10 mouse cellular contexts compared by ENCODE assay signal in the genomic region with DNA sequence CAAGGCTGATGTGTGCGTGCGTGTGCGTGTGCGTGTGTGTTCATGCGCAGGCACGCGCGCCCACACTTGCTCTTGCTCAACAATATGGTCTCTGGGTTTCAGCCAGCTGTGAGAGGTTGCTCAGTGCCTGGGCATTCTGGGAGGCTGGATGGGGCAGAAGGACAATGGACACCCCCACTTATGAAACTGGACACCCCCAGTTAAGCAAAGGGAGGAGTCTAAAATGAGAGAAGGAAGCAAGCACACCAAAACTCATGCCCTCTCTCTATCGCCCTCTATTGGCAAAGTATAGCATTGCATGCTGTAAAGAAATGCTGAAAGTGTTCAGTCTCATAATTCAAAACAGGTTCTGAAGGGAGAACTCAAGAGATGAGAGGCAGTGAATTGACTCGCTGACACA. TPM values are rescaled to one million over a fixed set of nuclear protein-coding genes. Genes with fewer than 3 reads are reported as not detected.
DNase-seq lines count a peak whose midpoint lies in the region; ATAC-seq and TF ChIP-seq lines count a peak whose summit lies in the region.
"Had no signal": no experiment of that assay in that cellular context is flagged by ENCODE, and none has a peak within 500 bp of the region (broad histone marks: within the 10 kb centered on the region; RNA-seq: fewer than 3 reads in every experiment).

No protein-coding gene starts in this region.

- TF ChIP-seq CTCF in layer of hippocampus, adult 2 months (conservative IDR thresholded peaks at IDR 0.05) = peak; percentile 78

- ATAC-seq in CD4-positive, CD25-positive, alpha-beta regulatory T cell, adult 4 months = no peak

- peak; percentile 21 for DNase-seq in CD4-positive, CD25-positive, alpha-beta regulatory T cell, adult 2 months (ENCODE audit: low read depth, low spot score)
- DNase-seq in layer of hippocampus, adult 2 months (ENCODE audit: low spot score in 2 of 2) = no peak
- DNase-seq in layer of hippocampus, adult 9-11 months = no peak
- DNase-seq in R1 (ENCODE audit: low read depth, low spot score) (peak; percentile 80), MN1 (ENCODE audit: low spot score) (no peak)
- peak; percentile 35 for DNase-seq in induced T-regulatory cell, adult 2 months (ENCODE audit: low read depth)
- DNase-seq in heart, adult 9 months (ENCODE audit: low spot score in 2 of 2) = no peak
- DNase-seq: lung, adult 2 months had no signal

- H3K4me3 ChIP-seq in layer of hippocampus, adult 2 months = no peak overlapping the region
- H3K4me3 ChIP-seq: embryonic facial prominence, embryonic 15.5 days had no signal

- no peak overlapping the region for H3K27ac ChIP-seq in layer of hippocampus, adult 2 months
- H3K27ac ChIP-seq: embryonic facial prominence, embryonic 15.5 days had no signal

RNA-seq across cellular contexts. Expression of gene Them7, which starts 35.9 kb away (rescaled TPM):
- polyA plus RNA-seq in CD4-positive, CD25-positive, alpha-beta regulatory T cell, adult 4 months (2017; shearing (Covaris generic)) = not detected
- total RNA-seq in layer of hippocampus, adult 2 months (2021) = not detected
- polyA plus RNA-seq: lung, adult 2 months had no signal

Comparison
In these comparisons a context has a peak if more than half of its experiments do, and no peak if none do; other contexts are left out.
1. DNase-seq: peak in CD4-positive, CD25-positive, alpha-beta regulatory T cell, adult 2 months (single experiment), R1 (single experiment) and induced T-regulatory cell, adult 2 months (single experiment); none in layer of hippocampus, adult 2 months (0 of 2), layer of hippocampus, adult 9-11 months (single experiment), MN1 (single experiment) and heart, adult 9 months (0 of 2).